Comparison of ENCODE assay signal across 25 mouse cellular contexts in the genomic region with DNA sequence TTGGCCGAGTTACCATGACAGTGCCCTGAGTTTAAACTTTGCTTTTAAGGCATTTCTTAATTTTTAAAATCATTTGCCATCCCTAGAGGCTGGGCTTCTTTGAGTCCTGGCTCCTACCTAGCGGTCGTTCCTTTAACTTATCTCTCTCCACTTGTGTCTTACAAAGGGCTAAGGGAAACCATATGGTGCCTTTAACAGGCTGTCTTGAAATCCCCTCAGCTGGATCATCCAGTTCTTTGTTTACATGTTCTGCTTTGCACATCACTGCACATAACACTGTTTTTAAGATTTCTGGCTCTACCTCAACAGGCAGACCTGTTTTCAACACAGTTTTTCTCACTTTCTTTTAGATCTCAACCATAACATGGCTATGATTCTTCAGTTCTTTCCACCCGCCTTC. TPM values are rescaled to one million over a fixed set of nuclear protein-coding genes. Genes with fewer than 3 reads are reported as not detected.
DNase-seq lines count a peak whose midpoint lies in the region; ATAC-seq and TF ChIP-seq lines count a peak whose summit lies in the region.
"Had no signal": no experiment of that assay in that cellular context is flagged by ENCODE, and none has a peak within 500 bp of the region (broad histone marks: within the 10 kb centered on the region; RNA-seq: fewer than 3 reads in every experiment).

No protein-coding gene starts in this region.

- no peak overlapping the region for H3K9ac ChIP-seq in embryonic facial prominence, embryonic 11.5 days (replicated peaks; ENCODE audit: low read length)
- no peak overlapping the region for H3K9ac ChIP-seq in forebrain, embryonic 15.5 days (replicated peaks)
- no peak overlapping the region for H3K9ac ChIP-seq in forebrain, embryonic 11.5 days (ENCODE audit: low read length)
- H3K9ac ChIP-seq in limb, embryonic 14.5 days (ENCODE audit: low read depth, low read length, severe bottlenecking): no peak overlapping the region
- H3K9ac ChIP-seq: embryonic facial prominence, embryonic 13.5 days; forebrain, postnatal 0 days had no signal

- no peaks in the 10 kb centered on the region for H3K9me3 ChIP-seq in embryonic facial prominence, embryonic 11.5 days (replicated peaks; ENCODE audit: control insufficient read depth, low read length)
- peaks cover 2% of the 10 kb centered on the region; the same call in 1 of the 2 replicates for H3K9me3 ChIP-seq in embryonic facial prominence, embryonic 10.5 days
- H3K9me3 ChIP-seq in forebrain, embryonic 15.5 days: no peaks in the 10 kb centered on the region; the same call in 1 of the 2 replicates
- no peaks in the 10 kb centered on the region for H3K9me3 ChIP-seq in forebrain, embryonic 11.5 days (ENCODE audit: control insufficient read depth, low read length)
- H3K9me3 ChIP-seq in limb, embryonic 14.5 days (ENCODE audit: control insufficient read depth, low read length): no peaks in the 10 kb centered on the region
- H3K9me3 ChIP-seq in limb, embryonic 10.5 days (replicated peaks): no peaks in the 10 kb centered on the region
- H3K9me3 ChIP-seq: embryonic facial prominence, embryonic 13.5 days; G1E had no signal

- DNase-seq in embryonic facial prominence, embryonic 11.5 days (ENCODE audit: low spot score): peak; percentile 31
- DNase-seq in embryonic facial prominence, embryonic 10.5 days (ENCODE audit: low spot score): no peak
- no peak for DNase-seq in forebrain, embryonic 11.5 days (ENCODE audit: low spot score)
- DNase-seq in limb, embryonic 14.5 days (ENCODE audit: low spot score): no peak
- DNase-seq in limb, embryonic 10.5 days (ENCODE audit: low spot score): no peak
- DNase-seq in ovary, adult 18-20 months (ENCODE audit: low spot score): no peak
- DNase-seq: adrenal gland, adult 8-10 months; adrenal gland, postnatal 14 days; adrenal gland, postnatal 36 days; B cell, adult 2 months; cerebellum, adult 11 months; cerebellum, adult 18-20 months; cerebellum, adult 8-10 months; cerebellum, adult 9-11 months; cerebellum, postnatal 14 days; cerebellum, postnatal 36 days; embryo, embryonic 11 days; forebrain, postnatal 0 days had no signal

- no peaks in the 10 kb centered on the region for H3K27me3 ChIP-seq in embryonic facial prominence, embryonic 11.5 days (ENCODE audit: control insufficient read depth, insufficient read depth, low read length)
- H3K27me3 ChIP-seq in embryonic facial prominence, embryonic 10.5 days (replicated peaks; ENCODE audit: low read depth, poor library complexity, severe bottlenecking): no peaks in the 10 kb centered on the region
- H3K27me3 ChIP-seq in forebrain, embryonic 15.5 days: no peaks in the 10 kb centered on the region
- no peaks in the 10 kb centered on the region for H3K27me3 ChIP-seq in forebrain, embryonic 11.5 days (ENCODE audit: control insufficient read depth, insufficient read depth, low read length)
- H3K27me3 ChIP-seq in limb, embryonic 14.5 days (ENCODE audit: control insufficient read depth, insufficient read depth, low read length): no peaks in the 10 kb centered on the region
- no peaks in the 10 kb centered on the region for H3K27me3 ChIP-seq in limb, embryonic 10.5 days (ENCODE audit: low read depth, poor library complexity, severe bottlenecking)
- H3K27me3 ChIP-seq: CH12.LX; embryonic facial prominence, embryonic 13.5 days; Patski had no signal

- no peak for ATAC-seq in embryonic facial prominence, embryonic 11.5 days (replicated peaks; ENCODE audit: insufficient number of reproducible peaks, low FRiP score, low TSS enrichment, low read depth)
- 0 out of 2 replicates have a peak, but pooled peaks have one; percentile 57 for ATAC-seq in forebrain, embryonic 15.5 days (replicated peaks)
- ATAC-seq in forebrain, embryonic 11.5 days (replicated peaks; ENCODE audit: low FRiP score): no peak
- peak; percentile 19; the same call in 1 of the 2 replicates for ATAC-seq in limb, embryonic 14.5 days (ENCODE audit: low FRiP score, low read depth)
- ATAC-seq: activated CD4-positive, CD25-positive, alpha-beta regulatory T cell, adult 4 months; CD4-positive, CD25-positive, alpha-beta regulatory T cell, adult 4 months; forebrain, postnatal 0 days; Patski had no signal

- H3K4me1 ChIP-seq in embryonic facial prominence, embryonic 11.5 days (ENCODE audit: control insufficient read depth, insufficient read depth, low read length): no peaks in the 10 kb centered on the region
- 0 out of 2 replicates have a peak, but pooled peaks cover 4% of the 10 kb centered on the region for H3K4me1 ChIP-seq in embryonic facial prominence, embryonic 10.5 days
- H3K4me1 ChIP-seq in forebrain, embryonic 15.5 days: no peaks in the 10 kb centered on the region
- no peaks in the 10 kb centered on the region for H3K4me1 ChIP-seq in forebrain, embryonic 11.5 days (replicated peaks; ENCODE audit: control insufficient read depth, insufficient read depth, low read length)
- no peaks in the 10 kb centered on the region for H3K4me1 ChIP-seq in limb, embryonic 14.5 days (ENCODE audit: control insufficient read depth, insufficient read depth, low read length)
- H3K4me1 ChIP-seq in limb, embryonic 10.5 days: peaks cover 7% of the 10 kb centered on the region; the same call in 1 of the 2 replicates

- H3K27ac ChIP-seq in embryonic facial prominence, embryonic 11.5 days (replicated peaks; ENCODE audit: low read depth, low read length): no peak overlapping the region
- H3K27ac ChIP-seq in embryonic facial prominence, embryonic 10.5 days (replicated peaks): no peak overlapping the region
- no peak overlapping the region for H3K27ac ChIP-seq in forebrain, embryonic 15.5 days (replicated peaks)
- H3K27ac ChIP-seq in forebrain, embryonic 11.5 days (ENCODE audit: low read depth, low read length): no peak overlapping the region
- H3K27ac ChIP-seq in limb, embryonic 14.5 days (replicated peaks; ENCODE audit: low read depth, low read length): no peak overlapping the region
- H3K27ac ChIP-seq in limb, embryonic 10.5 days: no peak overlapping the region
- H3K27ac ChIP-seq: embryonic facial prominence, embryonic 13.5 days had no signal

- no peaks in the 10 kb centered on the region for H3K36me3 ChIP-seq in embryonic facial prominence, embryonic 11.5 days (replicated peaks; ENCODE audit: control insufficient read depth, insufficient read depth, low read depth, low read length)
- H3K36me3 ChIP-seq in embryonic facial prominence, embryonic 10.5 days (replicated peaks): 0 out of 2 replicates have a peak, but pooled peaks cover 2% of the 10 kb centered on the region
- no peaks in the 10 kb centered on the region for H3K36me3 ChIP-seq in forebrain, embryonic 15.5 days
- no peaks in the 10 kb centered on the region for H3K36me3 ChIP-seq in forebrain, embryonic 11.5 days (ENCODE audit: control insufficient read depth, insufficient read depth, low read length)
- H3K36me3 ChIP-seq in limb, embryonic 14.5 days (ENCODE audit: control insufficient read depth, insufficient read depth, low read length): no peaks in the 10 kb centered on the region
- no peaks in the 10 kb centered on the region for H3K36me3 ChIP-seq in limb, embryonic 10.5 days
- H3K36me3 ChIP-seq: embryonic facial prominence, embryonic 13.5 days; G1E had no signal

- no peak overlapping the region for H3K4me2 ChIP-seq in embryonic facial prominence, embryonic 11.5 days (ENCODE audit: low read depth, low read length)
- H3K4me2 ChIP-seq in forebrain, embryonic 15.5 days (replicated peaks): no peak overlapping the region
- no peak overlapping the region for H3K4me2 ChIP-seq in forebrain, embryonic 11.5 days (ENCODE audit: low read depth, low read length, severe bottlenecking)
- no peak overlapping the region for H3K4me2 ChIP-seq in limb, embryonic 14.5 days (replicated peaks; ENCODE audit: low read depth, low read length, severe bottlenecking)
- H3K4me2 ChIP-seq: embryonic facial prominence, embryonic 13.5 days had no signal

- H3K4me3 ChIP-seq in embryonic facial prominence, embryonic 11.5 days (ENCODE audit: low read depth, low read length): no peak overlapping the region
- H3K4me3 ChIP-seq in embryonic facial prominence, embryonic 10.5 days: no peak overlapping the region
- H3K4me3 ChIP-seq in forebrain, embryonic 15.5 days: no peak overlapping the region
- H3K4me3 ChIP-seq in forebrain, embryonic 11.5 days (ENCODE audit: low read depth, low read length): no peak overlapping the region
- no peak overlapping the region for H3K4me3 ChIP-seq in limb, embryonic 14.5 days (replicated peaks; ENCODE audit: low read length)
- no peak overlapping the region for H3K4me3 ChIP-seq in limb, embryonic 10.5 days
- H3K4me3 ChIP-seq: embryonic facial prominence, embryonic 13.5 days had no signal

- TF ChIP-seq POLR2A in limb, embryonic 14.5 days (IDR thresholded peaks at IDR 0.05; ENCODE audit: borderline replicate concordance, extremely low read depth, insufficient read depth, insufficient read length): no peak

- 58% methylated on average over 4 of the region's 4 CpGs for WGBS in embryonic facial prominence, embryonic 11.5 days
- WGBS in embryonic facial prominence, embryonic 10.5 days: 52% methylated on average over 4 of the region's 4 CpGs
- WGBS in forebrain, embryonic 15.5 days: 47% methylated on average over 4 of the region's 4 CpGs
- WGBS in forebrain, embryonic 11.5 days: 63% methylated on average over 4 of the region's 4 CpGs
- 41% methylated on average over 4 of the region's 4 CpGs for WGBS in limb, embryonic 14.5 days
- WGBS in limb, embryonic 10.5 days: 59% methylated on average over 4 of the region's 4 CpGs

RNA-seq across cellular contexts. Expression of a gene that starts 50.4 kb away (rescaled TPM):
- 0.66 and 1.4 TPM in 2 replicates for polyA plus RNA-seq in embryonic facial prominence, embryonic 11.5 days (2014; fragmentation: Nextera tagmentation; extraction: Ambion mirVana)
- polyA plus RNA-seq in embryonic facial prominence, embryonic 10.5 days (2016; fragmentation: Nextera tagmentation; extraction: Ambion mirVana): 0.20 TPM in 1 of 2 replicates, not detected in the other
- 1.1 and 1.2 TPM in 2 replicates for polyA plus RNA-seq in forebrain, embryonic 15.5 days (2015; fragmentation: Nextera tagmentation; extraction: Ambion mirVana)
- polyA plus RNA-seq in forebrain, embryonic 11.5 days (2014; fragmentation: Nextera tagmentation; extraction: Ambion mirVana): not detected in 2 replicates
- polyA plus RNA-seq in limb, embryonic 14.5 days (2012; rRNA removed): 13.0 and 13.8 TPM in 2 replicates
- polyA plus RNA-seq in limb, embryonic 14.5 days (2014; fragmentation: Nextera tagmentation; extraction: Ambion mirVana): 8.2 and 15.3 TPM in 2 replicates
- not detected in 2 replicates for polyA plus RNA-seq in limb, embryonic 10.5 days (2016; fragmentation: Nextera tagmentation; extraction: Ambion mirVana)
- polyA plus RNA-seq: activated CD4-positive, CD25-positive, alpha-beta regulatory T cell, adult 4 months; CD4-positive, CD25-positive, alpha-beta regulatory T cell, adult 4 months; G1E; Patski had no signal

Comparison
In these comparisons a context has a peak if more than half of its experiments do, and no peak if none do; other contexts are left out.
1. ATAC-seq: peak in forebrain, embryonic 15.5 days (single experiment) and limb, embryonic 14.5 days (single experiment); none in embryonic facial prominence, embryonic 11.5 days (single experiment) and forebrain, embryonic 11.5 days (single experiment).